In genomic region chr10:75592585-75592984, GRCm38 (mm10) we compare ENCODE assay signal across 22 mouse cellular contexts. TPM values are rescaled to one million over a fixed set of nuclear protein-coding genes. Genes with fewer than 3 reads are reported as not detected.
DNase-seq lines count a peak whose midpoint lies in the region; ATAC-seq and TF ChIP-seq lines count a peak whose summit lies in the region.
"Had no signal": no experiment of that assay in that cellular context is flagged by ENCODE, and none has a peak within 500 bp of the region (broad histone marks: within the 10 kb centered on the region; RNA-seq: fewer than 3 reads in every experiment).

No protein-coding gene starts in this region.

- TF ChIP-seq CTCF in liver, postnatal 0 days (IDR thresholded peaks at IDR 0.05; ENCODE audit: low read depth): no peak

- no peak overlapping the region for H3K9ac ChIP-seq in heart, embryonic 12.5 days
- H3K9ac ChIP-seq in liver, postnatal 0 days (replicated peaks): no peak overlapping the region
- no peak overlapping the region for H3K9ac ChIP-seq in hindbrain, embryonic 16.5 days (ENCODE audit: low read depth, low read length)
- H3K9ac ChIP-seq: forebrain, postnatal 0 days; hindbrain, embryonic 13.5 days; midbrain, embryonic 13.5 days had no signal

- intact Hi-C loops in heart, postnatal 25 days (cut with DNase I): no loop called here

- H3K4me3 ChIP-seq in heart, embryonic 12.5 days: no peak overlapping the region
- 0 out of 2 replicates have a peak overlapping the region, but pooled peaks have one; percentile 0 for H3K4me3 ChIP-seq in liver, postnatal 0 days (ENCODE audit: low read depth, low read length)
- no peak overlapping the region for H3K4me3 ChIP-seq in hindbrain, embryonic 16.5 days (ENCODE audit: low read length)
- H3K4me3 ChIP-seq: forebrain, embryonic 10.5 days; hindbrain, embryonic 13.5 days; left cerebral cortex, adult 2 months; midbrain, embryonic 13.5 days had no signal

- no peaks in the 10 kb centered on the region for H3K36me3 ChIP-seq in heart, embryonic 12.5 days
- no peaks in the 10 kb centered on the region for H3K36me3 ChIP-seq in liver, postnatal 0 days (replicated peaks; ENCODE audit: insufficient read depth, low read length)
- no peaks in the 10 kb centered on the region for H3K36me3 ChIP-seq in hindbrain, embryonic 16.5 days (ENCODE audit: control insufficient read depth, insufficient read depth, low read length)
- H3K36me3 ChIP-seq: forebrain, embryonic 10.5 days; G1E; hindbrain, embryonic 13.5 days; midbrain, embryonic 13.5 days had no signal

- no peak for TF ChIP-seq EP300 in liver, postnatal 0 days (IDR thresholded peaks at IDR 0.05; ENCODE audit: low read depth)

- H3K27ac ChIP-seq in heart, embryonic 12.5 days (ENCODE audit: poor library complexity, severe bottlenecking): 0 out of 2 replicates have a peak overlapping the region, but pooled peaks have one; percentile 81
- H3K27ac ChIP-seq in liver, postnatal 0 days (ENCODE audit: low read depth): peak overlapping the region; percentile 87
- no peak overlapping the region; the same call in 1 of the 2 replicates for H3K27ac ChIP-seq in hindbrain, embryonic 16.5 days (ENCODE audit: low read depth, low read length)
- H3K27ac ChIP-seq: forebrain, embryonic 10.5 days; hindbrain, embryonic 13.5 days; left cerebral cortex, adult 2 months; midbrain, embryonic 13.5 days had no signal

- peaks cover 3% of the 10 kb centered on the region for H3K9me3 ChIP-seq in heart, embryonic 12.5 days (replicated peaks)
- H3K9me3 ChIP-seq in liver, postnatal 0 days (ENCODE audit: low read length): no peaks in the 10 kb centered on the region
- peaks cover 3% of the 10 kb centered on the region for H3K9me3 ChIP-seq in hindbrain, embryonic 16.5 days (ENCODE audit: control insufficient read depth, low read length)
- H3K9me3 ChIP-seq: G1E; hindbrain, embryonic 13.5 days had no signal

- ATAC-seq in heart, embryonic 12.5 days (ENCODE audit: insufficient number of reproducible peaks, low FRiP score): no peak
- ATAC-seq in liver, postnatal 0 days: no peak
- ATAC-seq in hindbrain, embryonic 16.5 days: no peak
- ATAC-seq: forebrain, postnatal 0 days; midbrain, embryonic 13.5 days had no signal

- H3K27me3 ChIP-seq in heart, embryonic 12.5 days (replicated peaks): no peaks in the 10 kb centered on the region
- H3K27me3 ChIP-seq in liver, postnatal 0 days (ENCODE audit: insufficient read depth, low read length): no peaks in the 10 kb centered on the region
- H3K27me3 ChIP-seq in hindbrain, embryonic 16.5 days (replicated peaks; ENCODE audit: control insufficient read depth, insufficient read depth, low read length): no peaks in the 10 kb centered on the region
- H3K27me3 ChIP-seq: CH12.LX; hindbrain, embryonic 13.5 days; midbrain, embryonic 13.5 days had no signal

- 58% methylated on average over 7 of the region's 7 CpGs for WGBS in heart, embryonic 12.5 days
- 67% methylated on average over 7 of the region's 7 CpGs for WGBS in liver, postnatal 0 days (ENCODE audit: insufficient replicate concordance)
- 82% methylated on average over 7 of the region's 7 CpGs for WGBS in hindbrain, embryonic 16.5 days

- H3K4me2 ChIP-seq in heart, embryonic 12.5 days: no peak overlapping the region
- H3K4me2 ChIP-seq in liver, postnatal 0 days (ENCODE audit: low read depth, low read length): peak overlapping the region; percentile 19; the same call in 1 of the 2 replicates
- no peak overlapping the region for H3K4me2 ChIP-seq in hindbrain, embryonic 16.5 days (ENCODE audit: low read length)
- H3K4me2 ChIP-seq: hindbrain, embryonic 13.5 days; midbrain, embryonic 13.5 days had no signal

- peaks cover 34% of the 10 kb centered on the region for H3K4me1 ChIP-seq in heart, embryonic 12.5 days (replicated peaks)
- H3K4me1 ChIP-seq in liver, postnatal 0 days (ENCODE audit: insufficient read depth): peaks cover 6% of the 10 kb centered on the region; the same call in 1 of the 2 replicates
- H3K4me1 ChIP-seq in hindbrain, embryonic 16.5 days (ENCODE audit: control insufficient read depth, insufficient read depth, low read depth, low read length): peaks cover 6% of the 10 kb centered on the region; the same call in 1 of the 2 replicates

- DNase-seq in heart, postnatal 25 days (ENCODE audit: low spot score): no peak
- no peak for DNase-seq in liver, postnatal 0 days
- DNase-seq in liver: no peak
- DNase-seq in thymus, postnatal 25 days: peak; percentile 29
- DNase-seq in thymus, adult 18-20 months: no peak
- DNase-seq in kidney, postnatal 4 days: no peak
- DNase-seq: adrenal gland, adult 2 months; cerebellum, adult 11-12 months; cerebellum, postnatal 10 days; forebrain, postnatal 0 days; kidney, adult 2 months; lung, postnatal 14 days had no signal

RNA-seq across cellular contexts. Expression of gene Ggt5, which starts 3.4 kb away (rescaled TPM):
- polyA plus RNA-seq in heart, embryonic 12.5 days (2016; fragmentation: Nextera tagmentation; extraction: Ambion mirVana): 6.1 and 7.7 TPM in 2 replicates
- total RNA-seq in heart, postnatal 25 days (2021): 1 to 10 TPM; 5.3 to 6.9 TPM
- 0.81 and 1.4 TPM in 2 replicates for polyA plus RNA-seq in liver, postnatal 0 days (2015; fragmentation: Nextera tagmentation; extraction: Ambion mirVana)
- polyA plus RNA-seq in hindbrain, embryonic 16.5 days (2015; fragmentation: Nextera tagmentation; extraction: Ambion mirVana): 2.9 and 3.5 TPM in 2 replicates
- total RNA-seq: CH12.LX had no signal
- polyA plus RNA-seq: G1E had no signal

RNA-seq across cellular contexts. Expression of gene Ggt1, which starts 31.2 kb away (rescaled TPM):
- polyA plus RNA-seq in heart, embryonic 12.5 days (2016; fragmentation: Nextera tagmentation; extraction: Ambion mirVana): 0.34 and 0.49 TPM in 2 replicates
- total RNA-seq in heart, postnatal 25 days (2021): not detected
- 27.4 and 28.6 TPM in 2 replicates for polyA plus RNA-seq in liver, postnatal 0 days (2015; fragmentation: Nextera tagmentation; extraction: Ambion mirVana)
- 0.69 and 2.1 TPM in 2 replicates for polyA plus RNA-seq in hindbrain, embryonic 16.5 days (2015; fragmentation: Nextera tagmentation; extraction: Ambion mirVana)
- total RNA-seq: adrenal gland, adult 2 months; G1E; megakaryocyte progenitor cell, adult 5-6 weeks; monocyte, adult 5-6 weeks had no signal
- polyA plus RNA-seq: G1E had no signal

RNA-seq across cellular contexts. Expression of gene Lrrc75b, which starts 32.5 kb away (rescaled TPM):
- 1.4 and 1.6 TPM in 2 replicates for polyA plus RNA-seq in heart, embryonic 12.5 days (2016; fragmentation: Nextera tagmentation; extraction: Ambion mirVana)
- 1 to 10 TPM in 1 of 2 experiments, under 1 TPM in 1; 0.67 to 1.6 TPM for total RNA-seq in heart, postnatal 25 days (2021)
- 0.05 and 0.06 TPM in 2 replicates for polyA plus RNA-seq in liver, postnatal 0 days (2015; fragmentation: Nextera tagmentation; extraction: Ambion mirVana)
- polyA plus RNA-seq in hindbrain, embryonic 16.5 days (2015; fragmentation: Nextera tagmentation; extraction: Ambion mirVana): 38.9 and 44.7 TPM in 2 replicates
- total RNA-seq: CH12.LX; megakaryocyte progenitor cell, adult 5-6 weeks; monocyte, adult 5-6 weeks had no signal
- polyA plus RNA-seq: G1E had no signal

RNA-seq across cellular contexts. Expression of gene Susd2, which starts 51.2 kb away (rescaled TPM):
- 4.5 and 5.1 TPM in 2 replicates for polyA plus RNA-seq in heart, embryonic 12.5 days (2016; fragmentation: Nextera tagmentation; extraction: Ambion mirVana)
- 1 to 10 TPM; 1.6 to 2.0 TPM for total RNA-seq in heart, postnatal 25 days (2021)
- 1.6 TPM in 2 replicates for polyA plus RNA-seq in liver, postnatal 0 days (2015; fragmentation: Nextera tagmentation; extraction: Ambion mirVana)
- polyA plus RNA-seq in hindbrain, embryonic 16.5 days (2015; fragmentation: Nextera tagmentation; extraction: Ambion mirVana): 10.5 and 11.9 TPM in 2 replicates
- total RNA-seq: monocyte, adult 5-6 weeks had no signal

Comparison
In these comparisons a context has a peak if more than half of its experiments do, and no peak if none do; other contexts are left out.
1. RNA of gene Lrrc75b, which starts 32.5 kb away (polyA plus RNA-seq): 38.9 to 44.7 TPM in hindbrain, embryonic 16.5 days; 1.4 to 1.6 TPM in heart, embryonic 12.5 days and 0.05 to 0.06 TPM in liver, postnatal 0 days; every median in the first group is over 10 times any median in the second.